Mouse (Mus musculus) embryonic facial prominence, embryonic 13.5 days (tissue): Measurements from ENCODE around the gene Rnf123. TPM values are rescaled to one million over a fixed set of nuclear protein-coding genes. Genes with fewer than 3 reads are reported as not detected.

Experiments used
- ATAC-seq: fragments of 200-750 bp; cut with Nextera tagmentation; 2 replicates; pipeline ENCODE4 v1.8.0; 2017; ENCODE audit warnings: low read depth; ENCODE audit not compliant: insufficient number of reproducible peaks, insufficient read depth, low FRiP score, low TSS enrichment
- H3K27ac ChIP-seq: fragments of 300-500 bp; sonication (generic); 2 replicates; pipeline ENCODE4 v1.5.1; 2015; ENCODE audit warnings: moderate library complexity, mild to moderate bottlenecking, inconsistent platforms
- H3K27me3 ChIP-seq: fragments of 300-500 bp; sonication (generic); 2 replicates; pipeline ENCODE4 v1.6.1; 2015; ENCODE audit warnings: mild to moderate bottlenecking, inconsistent platforms
- H3K36me3 ChIP-seq: fragments of 300-500 bp; sonication (generic); 2 replicates; pipeline ENCODE4 v1.6.1; 2015; ENCODE audit warnings: mild to moderate bottlenecking, inconsistent platforms
- H3K4me1 ChIP-seq: fragments of 300-500 bp; sonication (generic); 2 replicates; pipeline ENCODE4 v1.6.1; 2015; ENCODE audit warnings: inconsistent platforms
- H3K4me2 ChIP-seq: fragments of 300-500 bp; sonication (generic); 2 replicates; pipeline ENCODE4 v1.6.1; 2015; ENCODE audit warnings: moderate library complexity, mild to moderate bottlenecking, inconsistent platforms
- H3K4me3 ChIP-seq: fragments of 300-500 bp; sonication (generic); 2 replicates; pipeline ENCODE4 v1.5.1; 2015; ENCODE audit warnings: mild to moderate bottlenecking, inconsistent platforms
- H3K9ac ChIP-seq: fragments of 300-500 bp; sonication (generic); 2 replicates; pipeline ENCODE4 v1.6.1; 2015; ENCODE audit warnings: mild to moderate bottlenecking, inconsistent platforms
- H3K9me3 ChIP-seq: fragments of 300-500 bp; sonication (generic); 2 replicates; pipeline ENCODE4 v1.6.1; 2016; ENCODE audit warnings: inconsistent platforms
- WGBS: fragments of 180-500 bp; shearing (Covaris S2); methylation state at CpG from one replicate; pipeline ENCODE4 v1.1.7; 2015; ENCODE audit warnings: mixed read lengths; 5-methylcytosine and 5-hydroxymethylcytosine counted together
- polyA plus RNA-seq: library from polyadenylated mRNA; unstranded; fragments of >200 nt; fragmentation: Nextera tagmentation; extraction: Ambion mirVana; gene quantifications from 2 replicates; pipeline ENCODE4 v1.2.1, GENCODE M21; 2015

Gene Rnf123
- polyA plus RNA-seq, 1 experiment from 2014 or later: 36.2 TPM

DNA sequence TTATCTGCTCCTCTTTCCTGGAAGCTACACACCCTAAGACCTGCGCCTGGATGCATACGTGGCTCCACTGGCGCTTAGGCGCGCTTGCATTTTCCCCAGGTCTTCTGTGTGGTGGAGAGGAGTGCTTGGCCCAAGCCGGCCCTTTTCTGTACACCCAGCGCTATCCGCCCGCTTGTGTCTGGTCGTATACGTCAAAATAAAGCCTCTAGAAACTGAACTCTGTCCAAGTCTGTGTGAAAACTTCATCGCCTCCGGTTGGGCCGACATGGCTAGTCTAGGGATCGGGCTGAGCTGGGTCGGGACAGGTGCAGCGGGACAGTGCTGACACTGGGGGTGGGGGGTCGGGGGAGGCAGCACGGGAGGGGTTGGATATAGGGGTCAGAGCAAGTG lies 34.6 kb downstream of the Rnf123 start:
- WGBS: 1% methylated on average over 19 of the region's 19 CpGs
- H3K27ac ChIP-seq: peak overlapping the region; percentile 57
- H3K9me3 ChIP-seq: no peaks in the 10 kb centered on the region
- H3K4me3 ChIP-seq: peak overlapping the region; percentile 67
- peak overlapping the region; percentile 92 for H3K4me2 ChIP-seq
- ATAC-seq: peak; percentile 52; the same call in 1 of the 2 replicates
- peaks cover 39% of the 10 kb centered on the region for H3K4me1 ChIP-seq
- no peaks in the 10 kb centered on the region for H3K27me3 ChIP-seq
- peaks cover 65% of the 10 kb centered on the region for H3K36me3 ChIP-seq
- H3K9ac ChIP-seq: peak overlapping the region; percentile 70

GRCm38 (mm10) chr9:108047601-108048565 lies 35.3 kb downstream of the Rnf123 start:
- Histone ChIP-seq H3K27me3 (no peaks in the 10 kb centered on the region), H3K27ac (peak overlapping the region; percentile 57), H3K9ac (peak overlapping the region; percentile 70), H3K4me2 (peak overlapping the region; percentile 92), H3K9me3 (no peaks in the 10 kb centered on the region), H3K36me3 (peaks cover 66% of the 10 kb centered on the region), H3K4me3 (peak overlapping the region; percentile 67), H3K4me1 (peaks cover 33% of the 10 kb centered on the region)
- ATAC-seq: no peak
- 40% methylated on average over 17 of the region's 17 CpGs for WGBS

DNA sequence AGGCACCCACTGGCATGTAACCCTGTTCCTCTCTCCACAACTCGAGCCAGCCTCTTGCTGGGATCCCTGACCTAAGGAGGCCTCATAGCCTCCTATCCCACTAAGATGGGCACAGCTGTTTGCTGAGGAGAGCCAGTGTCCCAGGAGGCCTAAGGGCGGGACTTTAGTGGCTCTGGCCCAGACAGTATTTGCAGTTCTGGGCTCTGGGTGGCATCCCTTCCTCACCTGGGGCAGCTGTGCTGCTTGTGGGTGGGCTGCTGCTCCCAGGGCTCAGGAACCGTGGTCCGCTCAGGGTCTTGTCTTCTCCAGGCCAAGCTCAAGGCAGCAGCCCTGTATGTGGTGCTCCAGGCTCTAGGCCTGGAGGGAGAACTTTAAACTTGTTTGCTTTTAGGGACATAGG lies 36.6 kb downstream of the Rnf123 start:
- H3K9me3 ChIP-seq: no peaks in the 10 kb centered on the region
- peaks cover 69% of the 10 kb centered on the region for H3K36me3 ChIP-seq
- ATAC-seq: no peak
- no peaks in the 10 kb centered on the region for H3K27me3 ChIP-seq
- WGBS: 84% methylated on average over 4 of the region's 4 CpGs
- no peak overlapping the region for H3K27ac ChIP-seq
- H3K4me3 ChIP-seq: no peak overlapping the region
- peaks cover 26% of the 10 kb centered on the region for H3K4me1 ChIP-seq
- H3K9ac ChIP-seq: no peak overlapping the region
- H3K4me2 ChIP-seq: no peak overlapping the region

GRCm38 (mm10) chr9:108044751-108045492 lies 38.2 kb downstream of the Rnf123 start:
- no peak overlapping the region for H3K9ac ChIP-seq
- H3K9me3 ChIP-seq: no peaks in the 10 kb centered on the region
- no peak overlapping the region for H3K27ac ChIP-seq
- H3K4me2 ChIP-seq: no peak overlapping the region
- 96% methylated on average over 8 of the region's 8 CpGs for WGBS
- H3K4me3 ChIP-seq: no peak overlapping the region
- H3K36me3 ChIP-seq: peaks cover 69% of the 10 kb centered on the region
- H3K27me3 ChIP-seq: no peaks in the 10 kb centered on the region
- H3K4me1 ChIP-seq: peaks cover 18% of the 10 kb centered on the region
- ATAC-seq: no peak

- no peak overlapping the region for H3K4me3 ChIP-seq
- no peaks in the 10 kb centered on the region for H3K9me3 ChIP-seq
- WGBS: 93% methylated on average over 2 of the region's 2 CpGs
- no peak overlapping the region for H3K27ac ChIP-seq
- ATAC-seq: no peak
- H3K9ac ChIP-seq: no peak overlapping the region
- H3K4me2 ChIP-seq: no peak overlapping the region
- H3K4me1 ChIP-seq: no peaks in the 10 kb centered on the region
- H3K27me3 ChIP-seq: no peaks in the 10 kb centered on the region
- H3K36me3 ChIP-seq: peaks cover 74% of the 10 kb centered on the region
These were observed 47.6 kb downstream of the Rnf123 start for GRCm38 (mm10) chr9:108035331-108036156.

DNA sequence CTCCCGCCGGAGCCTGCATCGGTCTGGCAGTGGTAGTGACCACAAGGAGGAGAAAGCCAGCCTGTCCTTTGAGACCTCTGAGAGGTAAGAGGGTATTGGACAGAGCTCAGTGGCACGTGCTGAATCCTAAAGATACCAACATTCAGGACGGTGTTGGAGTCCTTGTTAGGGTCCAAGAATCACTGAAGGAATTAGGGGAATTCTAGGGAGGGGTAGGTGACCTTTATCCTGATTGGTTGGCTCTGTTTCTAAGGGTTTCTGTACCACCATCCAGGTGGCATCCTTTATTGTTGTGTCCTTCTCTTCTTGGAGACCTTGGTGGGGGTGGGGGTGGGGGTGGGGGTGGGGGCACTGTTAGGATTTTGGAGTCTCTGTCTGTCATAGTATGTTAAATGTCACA lies 51.0 kb downstream of the Rnf123 start:
- H3K36me3 ChIP-seq: peaks cover 68% of the 10 kb centered on the region
- no peaks in the 10 kb centered on the region for H3K4me1 ChIP-seq
- no peak overlapping the region for H3K27ac ChIP-seq
- 93% methylated on average over 5 of the region's 5 CpGs for WGBS
- H3K9ac ChIP-seq: no peak overlapping the region
- no peak overlapping the region for H3K4me2 ChIP-seq
- no peak overlapping the region for H3K4me3 ChIP-seq
- H3K27me3 ChIP-seq: no peaks in the 10 kb centered on the region
- ATAC-seq: no peak
- no peaks in the 10 kb centered on the region for H3K9me3 ChIP-seq

GRCm38 (mm10) chr9:108027867-108028266 lies 55.3 kb downstream of the Rnf123 start:
- Histone ChIP-seq H3K4me1 (no peaks in the 10 kb centered on the region), H3K4me3 (no peak overlapping the region), H3K9me3 (peaks cover 3% of the 10 kb centered on the region; the same call in 1 of the 2 replicates), H3K9ac (no peak overlapping the region), H3K36me3 (peaks cover 70% of the 10 kb centered on the region), H3K27ac (no peak overlapping the region), H3K27me3 (no peaks in the 10 kb centered on the region), H3K4me2 (no peak overlapping the region)
- no peak for ATAC-seq
- WGBS: 98% methylated on average over 3 of the region's 3 CpGs

DNA sequence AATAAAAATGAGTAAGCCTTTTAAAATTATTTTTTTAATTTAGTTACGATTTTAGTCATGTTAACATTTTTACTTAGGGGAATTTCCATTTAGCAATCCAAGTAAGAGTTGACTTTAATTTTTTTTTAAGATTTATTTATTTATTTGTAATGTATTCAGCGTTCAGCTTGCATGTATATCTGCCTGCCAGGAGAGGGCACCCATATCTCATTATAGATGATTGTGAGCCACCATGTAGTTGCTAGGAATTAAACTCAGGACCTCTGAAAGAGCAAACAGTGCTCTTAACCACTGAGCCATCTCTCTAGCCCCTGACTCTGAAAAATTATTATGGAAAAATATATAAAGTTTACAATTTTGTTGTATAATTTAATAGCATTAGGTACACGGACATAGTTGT lies 56.6 kb downstream of the Rnf123 start:
- H3K4me3 ChIP-seq: no peak overlapping the region
- H3K9me3 ChIP-seq: peaks cover 3% of the 10 kb centered on the region; the same call in 1 of the 2 replicates
- no peaks in the 10 kb centered on the region; the same call in 1 of the 2 replicates for H3K4me1 ChIP-seq
- WGBS: 86% methylated on average over 3 of the region's 3 CpGs
- H3K9ac ChIP-seq: no peak overlapping the region
- no peak for ATAC-seq
- no peak overlapping the region for H3K4me2 ChIP-seq
- no peaks in the 10 kb centered on the region for H3K27me3 ChIP-seq
- peaks cover 57% of the 10 kb centered on the region for H3K36me3 ChIP-seq
- H3K27ac ChIP-seq: no peak overlapping the region

DNA sequence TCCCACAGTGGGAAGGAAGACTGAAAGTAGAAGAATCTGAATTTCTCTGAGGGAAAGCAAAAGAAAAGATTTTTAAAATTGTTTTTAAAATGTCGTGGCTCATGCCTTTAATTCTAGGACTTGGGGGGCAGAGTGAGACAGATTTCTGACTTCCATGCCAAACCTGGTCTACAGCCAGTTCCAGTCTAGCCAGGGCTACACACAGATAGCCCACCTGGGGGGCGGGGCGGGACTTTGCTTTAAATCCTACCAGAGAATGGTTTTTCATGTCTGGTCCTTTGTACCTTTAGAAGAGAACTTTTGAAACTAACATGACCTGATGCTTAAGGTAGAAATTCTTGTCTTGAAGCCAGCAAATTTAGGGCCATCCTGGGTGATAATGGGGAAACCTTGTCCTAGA lies 59.9 kb downstream of the Rnf123 start:
- H3K4me2 ChIP-seq: no peak overlapping the region
- peaks cover 44% of the 10 kb centered on the region for H3K36me3 ChIP-seq
- H3K27ac ChIP-seq: no peak overlapping the region
- H3K9me3 ChIP-seq: peaks cover 3% of the 10 kb centered on the region; the same call in 1 of the 2 replicates
- WGBS: 88% methylated on average over 3 of the region's 3 CpGs
- no peak overlapping the region for H3K9ac ChIP-seq
- ATAC-seq: no peak
- no peaks in the 10 kb centered on the region; the same call in 1 of the 2 replicates for H3K4me1 ChIP-seq
- no peak overlapping the region for H3K4me3 ChIP-seq
- no peaks in the 10 kb centered on the region for H3K27me3 ChIP-seq

DNA sequence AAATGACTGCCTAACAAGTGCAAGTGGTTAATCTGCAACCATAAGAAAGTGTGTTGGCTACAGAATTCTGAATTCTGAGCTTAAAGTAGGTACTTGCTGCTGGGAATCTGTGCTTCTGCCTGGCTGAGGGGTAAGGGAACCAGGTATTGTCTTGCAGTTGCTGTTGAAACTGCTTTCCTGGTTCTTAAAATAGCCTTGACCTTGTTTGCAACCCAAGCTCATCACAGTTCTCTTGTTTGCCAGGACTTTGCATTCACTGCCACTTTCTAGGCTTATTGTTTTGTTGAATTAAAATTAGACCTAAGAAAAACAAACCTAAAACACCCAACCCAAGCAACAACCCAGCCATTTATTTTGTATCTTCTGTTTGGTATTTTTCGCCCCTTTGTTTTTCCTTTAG lies 62.4 kb downstream of the Rnf123 start:
- H3K36me3 ChIP-seq: peaks cover 22% of the 10 kb centered on the region

GRCm38 (mm10) chr9:108017127-108017526 lies 66.0 kb downstream of the Rnf123 start:
- WGBS: 83% methylated on average over 3 of the region's 3 CpGs
- Histone ChIP-seq H3K9ac (no peak overlapping the region), H3K9me3 (no peaks in the 10 kb centered on the region), H3K36me3 (peaks cover 17% of the 10 kb centered on the region), H3K27ac (no peak overlapping the region), H3K27me3 (no peaks in the 10 kb centered on the region), H3K4me3 (no peak overlapping the region), H3K4me2 (no peak overlapping the region), H3K4me1 (no peaks in the 10 kb centered on the region; the same call in 1 of the 2 replicates)
- ATAC-seq: no peak

More for the DNA sequence above, 62.4 kb downstream of the Rnf123 start:
- Histone ChIP-seq H3K4me1 (no peaks in the 10 kb centered on the region; the same call in 1 of the 2 replicates), H3K9ac (no peak overlapping the region), H3K9me3 (no peaks in the 10 kb centered on the region), H3K27ac (no peak overlapping the region), H3K27me3 (no peaks in the 10 kb centered on the region), H3K4me2 (no peak overlapping the region), H3K4me3 (no peak overlapping the region)
- 95% methylated on average over 1 of the region's 1 CpGs for WGBS
- no peak for ATAC-seq
